Mouse (Mus musculus): ENCODE results near the gene Olfr954. TPM values are rescaled to one million over a fixed set of nuclear protein-coding genes. Genes with fewer than 3 reads are reported as not detected.

The Olfr954 gene
- not detected in 2 replicates for polyA plus RNA-seq (2015; fragmentation: Nextera tagmentation; extraction: Ambion mirVana)

- no peaks in the 10 kb centered on the region for H3K9me3 ChIP-seq
- 87% methylated on average over 6 of the region's 6 CpGs for WGBS
- H3K27ac ChIP-seq: no peak within 1 kb of the TSS
- no peak within 1 kb of the TSS for H3K4me3 ChIP-seq (replicated peaks)
- H3K9ac ChIP-seq (replicated peaks): no peak within 1 kb of the TSS
- no peak within 1 kb of the TSS for H3K4me2 ChIP-seq (replicated peaks)
- no peaks in the 10 kb centered on the region for H3K27me3 ChIP-seq
- H3K36me3 ChIP-seq: no peaks in the 10 kb centered on the region
- H3K4me1 ChIP-seq (replicated peaks): no peaks in the 10 kb centered on the region
- no peak for ATAC-seq
Observed at GRCm38 (mm10) chr9:39456401-39456800, at the start of gene Olfr954. Gene Olfr954, plus strand, starts transcription at chr9:39456701.

- H3K4me1 ChIP-seq (replicated peaks): no peaks in the 10 kb centered on the region
- no peaks in the 10 kb centered on the region for H3K9me3 ChIP-seq
Observed at GRCm38 (mm10) chr9:39427048-39427447, 29.5 kb upstream of the Olfr954 start, which contains the start of gene Olfr952. Gene Olfr952, minus strand, starts transcription at chr9:39427148.

GRCm38 (mm10) chr9:39471844-39472243 is 15.3 kb downstream of the Olfr954 start, which contains the start of gene Olfr955:
Gene Olfr955, minus strand, starts transcription at chr9:39471944.
- ATAC-seq: no peak
- Histone ChIP-seq H3K27me3 (no peaks in the 10 kb centered on the region), H3K9ac (replicated peaks) (no peak within 1 kb of the TSS), H3K36me3 (no peaks in the 10 kb centered on the region), H3K9me3 (no peaks in the 10 kb centered on the region), H3K4me2 (replicated peaks) (no peak within 1 kb of the TSS), H3K4me3 (replicated peaks) (no peak within 1 kb of the TSS), H3K27ac (no peak within 1 kb of the TSS), H3K4me1 (replicated peaks) (no peaks in the 10 kb centered on the region)
- 70% methylated on average over 1 of the region's 1 CpGs for WGBS

More at GRCm38 (mm10) chr9:39427048-39427447, 29.5 kb upstream of the Olfr954 start, which contains the start of gene Olfr952:
- no peak within 1 kb of the TSS for H3K4me2 ChIP-seq (replicated peaks)
- no peak within 1 kb of the TSS for H3K27ac ChIP-seq
- H3K27me3 ChIP-seq: no peaks in the 10 kb centered on the region
- ATAC-seq: no peak
- no peak within 1 kb of the TSS for H3K9ac ChIP-seq (replicated peaks)
- no peak within 1 kb of the TSS for H3K4me3 ChIP-seq (replicated peaks)
- no peaks in the 10 kb centered on the region for H3K36me3 ChIP-seq

- no peaks in the 10 kb centered on the region for H3K36me3 ChIP-seq
- no peak within 1 kb of the TSS for H3K9ac ChIP-seq (replicated peaks)
- no peak within 1 kb of the TSS for H3K4me2 ChIP-seq (replicated peaks)
- H3K27me3 ChIP-seq: no peaks in the 10 kb centered on the region
- no peaks in the 10 kb centered on the region for H3K4me1 ChIP-seq (replicated peaks)
- H3K9me3 ChIP-seq: no peaks in the 10 kb centered on the region
- no peak within 1 kb of the TSS for H3K4me3 ChIP-seq (replicated peaks)
- H3K27ac ChIP-seq: no peak within 1 kb of the TSS
- 95% methylated on average over 2 of the region's 2 CpGs for whole genome bisulfite sequencing
- no peak for ATAC-seq
Observed at GRCm38 (mm10) chr9:39493895-39494294, 37.4 kb downstream of the Olfr954 start, which contains the start of gene Olfr44. Gene Olfr44, minus strand, starts transcription at chr9:39493995.

GRCm38 (mm10) chr9:39508998-39509397 is 52.5 kb downstream of the Olfr954 start:
- no peaks in the 10 kb centered on the region for H3K4me1 ChIP-seq (replicated peaks)
- no peak overlapping the region for H3K9ac ChIP-seq (replicated peaks)
- no peak overlapping the region for H3K4me2 ChIP-seq (replicated peaks)
- no peaks in the 10 kb centered on the region for H3K36me3 ChIP-seq
- 10% methylated on average over 6 of the region's 6 CpGs for WGBS
- H3K9me3 ChIP-seq: no peaks in the 10 kb centered on the region
- H3K27ac ChIP-seq: no peak overlapping the region
- H3K4me3 ChIP-seq (replicated peaks): no peak overlapping the region
- H3K27me3 ChIP-seq: no peaks in the 10 kb centered on the region
- ATAC-seq: peak; percentile 85

- Histone ChIP-seq H3K9ac (replicated peaks) (no peak overlapping the region), H3K27me3 (no peaks in the 10 kb centered on the region), H3K4me3 (replicated peaks) (no peak overlapping the region), H3K9me3 (no peaks in the 10 kb centered on the region), H3K36me3 (no peaks in the 10 kb centered on the region), H3K27ac (no peak overlapping the region), H3K4me1 (replicated peaks) (no peaks in the 10 kb centered on the region), H3K4me2 (replicated peaks) (no peak overlapping the region)
- ATAC-seq: peak; percentile 53; the same call in 1 of the 2 replicates
- WGBS: 78% methylated on average over 9 of the region's 9 CpGs
Observed at GRCm38 (mm10) chr9:39509412-39509811, 52.9 kb downstream of the Olfr954 start.

Other genes with a start within 250 kb of the Olfr954 start
- not detected in 2 replicates for gene Olfr1537, start 206.7 kb upstream of the Olfr954 start, polyA plus RNA-seq (2015; fragmentation: Nextera tagmentation; extraction: Ambion mirVana)
- not detected in 2 replicates for gene Olfr945, start 179.9 kb upstream of the Olfr954 start, polyA plus RNA-seq (2015; fragmentation: Nextera tagmentation; extraction: Ambion mirVana)
- gene Olfr948, start 130.7 kb upstream of the Olfr954 start, polyA plus RNA-seq (2015; fragmentation: Nextera tagmentation; extraction: Ambion mirVana): not detected in 2 replicates
- not detected in 2 replicates for gene Olfr951, start 69.3 kb upstream of the Olfr954 start, polyA plus RNA-seq (2015; fragmentation: Nextera tagmentation; extraction: Ambion mirVana)
- not detected in 2 replicates for gene Olfr952, start 29.6 kb upstream of the Olfr954 start, polyA plus RNA-seq (2015; fragmentation: Nextera tagmentation; extraction: Ambion mirVana)
- gene Olfr955, start 15.2 kb downstream of the Olfr954 start, polyA plus RNA-seq (2015; fragmentation: Nextera tagmentation; extraction: Ambion mirVana): not detected in 2 replicates
- gene Olfr44, start 37.3 kb downstream of the Olfr954 start, polyA plus RNA-seq (2015; fragmentation: Nextera tagmentation; extraction: Ambion mirVana): not detected in 2 replicates
- not detected in 2 replicates for gene Olfr957, start 59.1 kb downstream of the Olfr954 start, polyA plus RNA-seq (2015; fragmentation: Nextera tagmentation; extraction: Ambion mirVana)
- not detected in 2 replicates for gene Olfr958, start 97.4 kb downstream of the Olfr954 start, polyA plus RNA-seq (2015; fragmentation: Nextera tagmentation; extraction: Ambion mirVana)
- gene Olfr959, start 118.9 kb downstream of the Olfr954 start, polyA plus RNA-seq (2015; fragmentation: Nextera tagmentation; extraction: Ambion mirVana): not detected in 2 replicates
- 59.7 and 66.7 TPM in 2 replicates for gene AW551984, start 147.7 kb downstream of the Olfr954 start, polyA plus RNA-seq (2015; fragmentation: Nextera tagmentation; extraction: Ambion mirVana)
- gene Olfr148, start 154.0 kb downstream of the Olfr954 start, polyA plus RNA-seq (2015; fragmentation: Nextera tagmentation; extraction: Ambion mirVana): not detected in 2 replicates
- gene Olfr960, start 164.7 kb downstream of the Olfr954 start, polyA plus RNA-seq (2015; fragmentation: Nextera tagmentation; extraction: Ambion mirVana): not detected in 2 replicates
- gene Olfr961, start 188.4 kb downstream of the Olfr954 start, polyA plus RNA-seq (2015; fragmentation: Nextera tagmentation; extraction: Ambion mirVana): not detected in 2 replicates
- not detected in 2 replicates for gene Olfr963, start 210.5 kb downstream of the Olfr954 start, polyA plus RNA-seq (2015; fragmentation: Nextera tagmentation; extraction: Ambion mirVana)

All from midbrain, embryonic 13.5 days (tissue).